Mouse (Mus musculus) ovary, postnatal 36 days (tissue): ENCODE results near the gene Klf2.

Source experiments
- DNase-seq: peaks from one replicate; pipeline ENCODE4 v3.0.0; 2022; ENCODE audit warnings: low spot score, mixed read lengths

Klf2 gene

DNA sequence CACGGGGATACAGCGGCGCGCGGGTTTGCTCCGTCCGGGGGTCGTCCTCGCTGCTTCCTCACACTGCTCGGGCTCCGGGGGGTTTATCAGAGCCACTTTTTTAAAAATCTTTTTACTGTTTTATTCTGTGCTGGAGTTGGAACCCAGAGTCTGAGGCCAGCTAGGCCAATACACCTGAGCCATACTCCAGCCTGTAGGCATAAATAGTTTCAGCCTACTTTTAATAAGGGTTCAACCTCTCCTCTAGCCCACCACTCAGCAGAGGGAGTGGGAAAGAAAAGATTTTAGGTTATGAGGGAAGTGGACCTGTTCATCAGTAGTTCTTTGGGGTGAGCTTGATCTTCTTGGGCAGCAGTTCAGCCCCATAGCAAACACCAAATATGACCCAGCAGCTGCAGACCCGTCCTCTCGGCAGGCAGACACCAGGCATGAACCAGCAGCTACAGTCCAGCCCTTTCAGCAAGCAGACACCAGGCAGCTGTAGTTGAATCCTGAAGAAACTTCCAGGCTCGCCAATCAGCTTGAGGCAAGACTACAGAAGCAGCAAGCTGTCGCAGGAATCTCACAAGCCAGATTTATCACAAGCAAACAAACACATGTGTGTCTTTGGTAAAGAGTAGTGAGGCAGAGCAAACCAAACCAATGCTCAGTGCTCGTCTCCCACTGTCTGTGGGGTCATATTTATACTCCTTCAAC lies 13.5 kb upstream of the Klf2 start, which contains the start of gene Gm10282:
Gene Gm10282 (minus strand): TSS at position 51 of the 696 bp plus-strand sequence.
- DNase-seq = no peak

- no peak for DNase-seq
Observed at GRCm38 (mm10) chr8:72306913-72307312, 11.9 kb upstream of the Klf2 start.

- no peak for DNase-seq
Observed at GRCm38 (mm10) chr8:72308276-72308675, 10.6 kb upstream of the Klf2 start.

GRCm38 (mm10) chr8:72310849-72311506 lies 7.9 kb upstream of the Klf2 start:
- DNase-seq = peak; percentile 44

DNA sequence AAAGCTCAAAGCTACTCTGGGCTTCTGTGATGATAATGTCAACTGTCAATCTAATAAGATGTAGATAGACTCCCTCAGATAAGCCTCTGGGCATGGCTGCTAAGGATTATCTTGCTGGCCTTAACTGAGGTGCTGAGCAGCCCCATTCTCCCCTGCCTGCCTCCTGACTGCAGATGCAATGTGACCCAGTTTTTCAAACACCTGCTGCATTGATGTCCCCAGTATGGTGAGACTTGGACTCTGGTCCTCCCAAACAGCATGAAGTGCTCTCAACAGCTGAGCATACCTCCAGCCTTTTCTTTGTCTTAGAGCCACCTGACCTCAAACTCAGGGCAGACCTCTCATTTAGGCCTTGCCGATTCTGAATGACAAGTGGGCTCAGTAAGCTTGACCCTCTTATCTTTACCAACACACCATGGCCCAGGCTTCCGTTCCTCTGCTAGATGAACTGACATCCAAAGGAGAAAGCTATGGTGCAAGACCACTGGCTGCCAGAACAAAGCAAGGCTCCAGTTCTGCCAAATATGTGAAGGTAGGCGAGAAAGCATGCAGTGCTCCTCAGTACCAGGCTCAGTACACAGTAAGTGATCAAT lies 5.8 kb upstream of the Klf2 start:
- DNase-seq = no peak

GRCm38 (mm10) chr8:72316053-72316695 lies 2.7 kb upstream of the Klf2 start:
- DNase-seq = no peak

- no peak for DNase-seq
Observed at GRCm38 (mm10) chr8:72317741-72318301, 1.0 kb upstream of the Klf2 start.

DNA sequence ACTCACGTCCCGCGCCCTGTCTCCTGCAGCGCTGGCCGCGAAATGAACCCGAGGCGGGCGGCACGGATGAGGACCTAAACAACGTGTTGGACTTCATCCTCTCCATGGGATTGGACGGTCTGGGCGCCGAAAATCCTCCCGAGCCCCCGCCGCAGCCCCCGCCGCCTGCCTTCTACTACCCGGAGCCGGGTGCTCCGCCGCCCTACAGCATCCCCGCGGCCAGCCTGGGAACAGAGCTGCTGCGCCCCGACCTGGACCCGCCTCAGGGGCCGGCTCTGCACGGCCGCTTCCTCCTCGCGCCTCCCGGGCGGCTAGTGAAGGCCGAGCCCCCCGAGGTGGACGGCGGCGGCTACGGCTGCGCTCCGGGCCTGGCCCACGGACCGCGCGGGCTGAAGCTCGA lies 564 bp downstream of the Klf2 start:
- no peak for DNase-seq

GRCm38 (mm10) chr8:72319921-72320802 lies 1.3 kb downstream of the Klf2 start:
- peak; percentile 39 for DNase-seq

- DNase-seq = no peak
Observed at GRCm38 (mm10) chr8:72320803-72321583, 2.2 kb downstream of the Klf2 start.

GRCm38 (mm10) chr8:72321635-72322441 lies 3.0 kb downstream of the Klf2 start:
- no peak for DNase-seq

- peak; percentile 55 for DNase-seq
Observed at GRCm38 (mm10) chr8:72322471-72322889, 3.6 kb downstream of the Klf2 start.

GRCm38 (mm10) chr8:72323131-72323725 lies 4.4 kb downstream of the Klf2 start:
- DNase-seq = no peak

- no peak for DNase-seq
Observed at GRCm38 (mm10) chr8:72324036-72324706, 5.3 kb downstream of the Klf2 start.

DNA sequence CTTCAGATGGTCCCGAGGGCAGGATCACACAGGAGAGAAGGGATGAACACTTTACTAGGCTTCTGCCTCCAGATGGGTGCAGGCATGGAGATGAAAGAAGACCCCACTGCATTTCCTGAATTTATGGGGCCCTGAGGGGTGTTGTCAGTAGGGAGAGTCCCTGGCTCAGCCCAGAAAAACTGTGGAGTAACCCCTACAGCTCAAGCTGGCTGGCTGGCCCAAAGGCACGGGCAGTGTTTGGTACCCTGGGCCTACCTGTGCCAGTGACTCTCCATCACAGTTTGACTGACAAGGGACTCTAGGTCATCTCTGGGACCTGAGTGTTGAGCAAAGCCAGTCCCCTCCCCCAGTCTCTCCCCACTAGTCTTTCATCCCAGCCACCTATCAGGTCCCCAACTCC lies 5.9 kb downstream of the Klf2 start:
- DNase-seq = no peak

DNA sequence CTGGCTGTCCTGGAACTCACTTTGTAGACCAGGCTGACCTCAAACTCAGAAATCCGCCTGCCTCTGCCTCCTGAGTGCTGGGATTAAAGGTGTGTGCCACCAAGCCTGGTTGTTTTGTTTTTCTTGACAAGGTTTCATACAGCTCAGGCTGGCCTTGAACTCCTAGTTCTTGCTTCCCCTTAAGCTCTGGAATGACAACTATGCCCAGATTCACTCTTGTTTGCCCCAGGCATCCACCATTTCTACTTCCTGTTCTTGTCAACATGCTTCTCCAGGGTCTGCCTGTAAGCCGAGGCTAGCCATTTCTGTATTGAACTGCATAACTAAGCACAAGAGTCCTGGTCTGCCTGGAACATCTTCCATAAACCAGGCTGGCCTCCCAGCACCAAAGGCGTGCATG lies 10.3 kb downstream of the Klf2 start:
- no peak for DNase-seq

DNA sequence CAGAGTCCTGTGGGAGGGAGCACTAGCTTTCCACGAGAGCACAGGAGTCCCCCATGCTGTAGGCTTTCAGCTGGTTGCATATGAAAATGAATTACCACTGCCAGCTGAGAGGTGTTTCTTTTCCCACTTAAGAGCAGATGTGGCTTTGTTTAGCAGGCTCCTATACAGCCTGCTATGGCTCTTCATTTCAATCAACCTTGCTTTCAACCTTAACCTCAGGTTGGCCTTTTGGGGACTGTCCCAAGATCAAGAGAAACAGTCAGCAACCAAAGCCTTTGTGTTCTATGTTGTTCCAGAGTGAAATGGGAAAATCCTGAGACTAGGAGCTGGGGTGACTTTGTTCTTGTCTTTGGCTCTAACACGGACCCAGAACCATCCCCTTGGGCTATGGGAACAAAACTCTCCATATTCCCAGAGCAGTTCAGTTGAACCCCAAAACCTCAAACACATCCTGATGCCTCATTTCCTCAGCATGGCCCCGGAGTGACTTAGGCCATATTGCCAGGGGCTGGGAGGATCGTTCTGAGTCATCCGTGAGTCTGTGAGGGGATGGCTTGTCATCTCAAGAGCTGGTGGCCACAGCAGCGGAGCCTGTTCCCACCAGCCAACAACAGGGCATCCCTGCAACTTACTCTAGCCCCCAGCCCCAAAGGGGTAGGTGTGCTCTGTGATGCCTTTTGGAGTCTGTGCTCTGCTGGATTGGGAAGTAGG lies 12.1 kb downstream of the Klf2 start:
- DNase-seq = no peak

GRCm38 (mm10) chr8:72331631-72332030 lies 12.8 kb downstream of the Klf2 start:
- no peak for DNase-seq
